Mouse (Mus musculus): ENCODE data around the gene 3110009E18Rik. TPM values are rescaled to one million over a fixed set of nuclear protein-coding genes. Genes with fewer than 3 reads are reported as not detected.

Gene 3110009E18Rik
- total RNA-seq, 2 experiments from 2014 or later = 12.5 to 14.2 TPM

DNA sequence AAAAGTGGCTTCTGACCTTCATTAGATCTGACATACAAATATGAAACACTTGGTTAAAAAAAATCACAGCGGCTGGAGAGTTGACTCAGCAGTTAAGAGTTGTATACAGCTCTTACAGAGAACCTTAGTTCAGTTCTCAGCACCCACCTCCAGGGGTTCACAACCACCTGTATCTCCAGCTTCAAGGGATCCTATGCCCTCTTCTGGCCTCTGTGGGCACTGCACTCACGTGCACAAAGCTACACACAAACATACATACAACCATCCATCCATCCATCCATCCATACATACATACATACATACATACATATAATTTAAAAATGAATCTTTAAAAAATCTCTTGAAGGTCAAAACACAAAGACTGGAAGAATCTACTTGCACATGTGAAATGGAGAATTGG is 69.3 kb downstream of the 3110009E18Rik start:
- no peak for DNase-seq (ENCODE audit: low spot score in 2 of 2)

GRCm38 (mm10) chr1:120190946-120191345 is 70.0 kb downstream of the 3110009E18Rik start:
- DNase-seq (ENCODE audit: low spot score in 2 of 2) = no peak

- no peak for DNase-seq (ENCODE audit: low spot score in 2 of 2)
These were observed 71.3 kb downstream of the 3110009E18Rik start for GRCm38 (mm10) chr1:120192321-120192720.

GRCm38 (mm10) chr1:120193586-120193985 is 72.6 kb downstream of the 3110009E18Rik start:
- no peak for DNase-seq (ENCODE audit: low spot score in 2 of 2)

- no peak for DNase-seq (ENCODE audit: low spot score in 2 of 2)
These were observed 75.0 kb downstream of the 3110009E18Rik start for GRCm38 (mm10) chr1:120195947-120196346.

DNA sequence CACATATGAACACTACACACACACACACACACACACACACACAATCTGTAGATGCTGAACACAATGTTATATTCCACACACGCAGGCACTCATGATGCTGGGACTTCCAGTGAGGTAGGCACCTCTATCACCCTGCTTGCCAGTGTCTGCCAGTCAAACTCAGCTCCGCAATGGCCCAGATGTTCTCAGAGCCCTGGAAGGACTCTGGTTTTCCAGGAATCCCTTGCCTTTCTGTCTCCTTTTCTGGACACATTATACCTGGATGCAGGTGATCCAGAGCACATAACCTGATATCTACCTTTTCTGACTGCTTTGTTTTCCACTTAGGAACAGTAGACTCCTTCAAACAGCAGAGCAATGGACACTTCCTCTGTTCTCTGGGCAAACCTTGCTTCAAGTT is 75.7 kb downstream of the 3110009E18Rik start:
- no peak for DNase-seq (ENCODE audit: low spot score in 2 of 2)

DNA sequence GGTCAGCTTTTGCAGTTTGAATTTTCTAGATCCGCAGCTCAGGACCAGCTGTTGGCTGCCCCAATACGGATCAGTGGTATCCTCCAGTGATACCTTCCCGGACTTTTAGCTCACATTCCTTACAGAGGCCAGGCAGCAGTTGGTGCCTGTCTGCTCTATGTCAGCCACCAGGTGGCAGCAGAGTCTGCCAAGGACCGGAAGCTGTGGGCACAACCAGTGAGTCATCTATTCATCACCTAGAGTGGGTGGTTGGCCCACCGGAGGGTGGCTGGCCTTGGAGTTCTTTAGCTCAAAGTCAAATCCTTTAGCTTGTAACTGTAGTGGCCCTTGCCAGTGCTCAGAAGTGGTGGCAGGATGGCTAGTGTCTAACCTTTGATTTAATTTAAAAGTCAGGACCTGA is 76.2 kb downstream of the 3110009E18Rik start:
- peak; percentile 53 to 76 for DNase-seq (ENCODE audit: low spot score in 2 of 2)

DNA sequence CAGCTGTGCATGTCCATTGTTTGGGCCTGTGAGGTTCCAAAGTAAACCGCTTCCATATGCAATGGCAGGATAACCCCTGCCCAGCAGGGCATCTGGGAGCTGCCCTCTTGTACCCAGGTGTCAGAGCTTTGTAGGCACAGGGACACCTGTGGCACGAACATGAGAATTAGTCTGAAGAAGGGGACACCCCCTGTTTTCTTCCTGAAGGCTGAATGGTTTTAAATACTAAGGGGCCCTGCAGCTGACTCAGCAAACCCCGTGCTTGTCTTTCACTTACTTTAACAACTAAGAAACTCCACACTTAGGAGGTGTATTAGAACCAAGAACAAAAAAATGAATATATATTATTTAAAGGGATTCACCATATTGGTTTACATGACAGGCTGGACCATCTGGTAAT is 77.2 kb downstream of the 3110009E18Rik start:
- DNase-seq (ENCODE audit: low spot score in 2 of 2) = no peak

- no peak for DNase-seq (ENCODE audit: low spot score in 2 of 2)
These were observed 78.0 kb downstream of the 3110009E18Rik start for GRCm38 (mm10) chr1:120198942-120199341.

GRCm38 (mm10) chr1:120202542-120202941 is 81.6 kb downstream of the 3110009E18Rik start:
- DNase-seq (ENCODE audit: low spot score in 2 of 2) = no peak

GRCm38 (mm10) chr1:120203836-120204235 is 82.8 kb downstream of the 3110009E18Rik start:
- no peak for DNase-seq (ENCODE audit: low spot score in 2 of 2)

GRCm38 (mm10) chr1:120204834-120205233 is 83.8 kb downstream of the 3110009E18Rik start:
- no peak for DNase-seq (ENCODE audit: low spot score in 2 of 2)

DNA sequence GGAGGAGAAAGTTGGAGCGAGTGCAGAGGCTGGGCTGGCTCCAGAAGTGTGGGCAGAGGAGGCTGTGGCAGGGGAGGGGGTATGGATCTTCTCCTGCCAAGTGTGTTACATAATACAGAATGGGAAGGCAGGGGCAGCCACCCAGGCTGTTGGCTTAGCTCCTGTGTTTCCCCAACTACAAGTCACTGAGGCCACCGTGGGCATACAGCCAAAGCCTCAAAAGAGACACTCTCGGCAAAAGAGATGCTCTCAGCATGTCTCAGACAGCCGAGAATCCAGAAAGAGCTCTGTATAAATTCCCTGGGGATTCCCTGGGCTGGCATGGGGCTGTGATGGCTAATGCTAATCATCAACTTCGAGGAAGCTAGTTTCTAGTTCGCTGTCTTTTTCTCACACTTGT is 86.6 kb downstream of the 3110009E18Rik start:
- no peak for DNase-seq (ENCODE audit: low spot score in 2 of 2)

GRCm38 (mm10) chr1:120208502-120209230 is 87.7 kb downstream of the 3110009E18Rik start:
- no peak for DNase-seq (ENCODE audit: low spot score in 2 of 2)

DNA sequence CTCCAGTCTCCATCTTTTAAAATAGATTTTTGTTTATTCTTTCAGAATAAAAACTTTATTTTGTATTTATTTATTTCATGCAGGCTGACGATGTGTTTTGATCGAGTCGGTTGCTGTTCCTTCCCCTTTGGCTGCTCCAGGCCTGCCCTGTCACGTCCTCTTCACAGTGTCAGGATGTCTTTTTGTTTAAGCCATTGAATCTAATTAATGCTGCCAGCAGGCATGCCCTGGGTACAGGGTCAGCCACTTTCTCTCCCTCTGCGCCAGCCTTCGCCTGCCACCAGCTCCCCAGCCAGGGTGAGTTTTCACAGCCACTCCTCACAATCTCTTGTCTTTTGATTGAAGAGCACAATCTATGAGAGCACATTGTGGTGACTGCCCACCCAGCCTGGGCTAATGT is 99.9 kb downstream of the 3110009E18Rik start:
- DNase-seq (ENCODE audit: low spot score in 2 of 2) = no peak

GRCm38 (mm10) chr1:120221285-120221684 is 100.3 kb downstream of the 3110009E18Rik start:
- DNase-seq (ENCODE audit: low spot score in 2 of 2) = no peak

DNA sequence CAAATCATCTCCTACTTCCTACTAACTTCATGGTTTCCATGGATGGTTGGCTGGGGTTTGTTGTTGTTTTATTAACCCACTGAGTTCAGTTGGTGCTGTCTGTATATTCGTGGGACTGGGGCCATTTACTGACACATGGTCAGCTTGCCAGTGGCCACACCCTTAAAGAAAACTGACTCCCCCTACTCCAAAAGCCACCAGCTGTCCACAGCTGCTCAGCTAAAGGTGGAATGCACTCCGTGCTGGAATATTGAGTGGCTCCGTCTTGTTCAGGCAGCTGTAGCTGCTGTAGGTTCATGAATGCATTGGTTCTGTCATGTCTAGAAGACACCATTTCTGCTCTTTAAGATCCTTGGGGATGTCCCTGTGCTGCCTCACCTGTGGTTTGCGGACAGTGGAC is 102.6 kb downstream of the 3110009E18Rik start:
- no peak for DNase-seq (ENCODE audit: low spot score in 2 of 2)

- no peak for DNase-seq (ENCODE audit: low spot score in 2 of 2)
These were observed 108.9 kb downstream of the 3110009E18Rik start for GRCm38 (mm10) chr1:120229723-120230471.

DNA sequence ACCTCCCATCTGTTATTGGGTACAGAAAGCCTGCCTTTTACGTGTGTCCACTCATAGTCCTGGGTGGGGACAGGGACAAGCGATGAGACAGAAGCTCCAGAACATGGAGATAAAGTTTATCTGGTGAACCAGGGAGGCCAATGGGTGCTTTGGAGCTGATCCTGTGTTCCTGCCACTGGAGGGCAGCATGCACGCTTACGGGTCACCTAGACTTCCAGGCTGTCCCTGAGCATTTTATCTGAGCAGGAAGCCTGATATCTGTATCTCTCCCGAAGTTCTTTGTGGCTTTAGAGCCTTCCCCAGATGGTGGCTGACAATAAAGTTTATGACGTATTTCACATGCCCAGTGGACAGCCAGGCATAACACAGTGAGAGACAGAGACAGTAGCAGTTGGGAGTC is 110.3 kb downstream of the 3110009E18Rik start:
- no peak for DNase-seq (ENCODE audit: low spot score in 2 of 2)

DNA sequence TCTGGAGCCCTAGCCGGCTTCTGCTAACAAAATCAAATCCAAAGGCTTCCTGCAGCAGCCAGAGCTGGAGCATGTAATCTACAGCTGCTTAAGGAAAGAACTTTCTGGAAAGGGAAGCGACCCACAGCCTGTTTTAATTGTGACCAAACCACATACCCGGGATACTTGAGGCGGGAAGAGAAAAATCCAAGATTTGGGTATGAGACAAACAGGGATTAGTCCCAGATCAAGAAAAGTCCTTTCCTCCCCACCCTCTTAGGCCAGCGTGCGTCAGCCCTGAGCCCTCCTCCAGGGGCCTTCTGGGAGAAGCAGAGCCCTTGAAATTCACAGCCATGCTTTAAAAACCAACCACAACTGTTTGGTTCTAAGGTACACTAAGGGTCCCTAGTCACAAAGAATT is 111.2 kb downstream of the 3110009E18Rik start:
- DNase-seq (ENCODE audit: low spot score in 2 of 2) = no peak

- no peak for DNase-seq (ENCODE audit: low spot score in 2 of 2)
These were observed 114.7 kb downstream of the 3110009E18Rik start for GRCm38 (mm10) chr1:120235631-120236215.

DNA sequence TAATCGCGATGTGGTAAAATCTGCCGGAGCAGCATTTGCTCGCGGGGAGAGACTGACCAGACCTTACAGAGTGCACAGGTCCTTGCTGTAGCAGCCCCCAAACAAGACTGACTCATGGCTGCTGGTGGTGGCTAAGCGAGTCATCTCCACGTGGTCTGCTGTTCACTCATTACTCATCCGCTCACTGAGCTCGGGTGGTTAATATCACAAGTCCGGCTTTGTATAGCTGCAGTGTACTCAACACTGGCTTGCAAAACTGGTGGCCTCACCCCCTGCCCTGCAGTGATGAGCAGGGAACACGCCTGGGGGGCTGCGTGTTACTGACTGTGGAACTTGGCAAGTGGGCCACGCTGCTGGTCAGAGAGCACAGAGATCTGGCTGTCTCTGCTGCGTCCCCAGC is 115.4 kb downstream of the 3110009E18Rik start:
- DNase-seq (ENCODE audit: low spot score in 2 of 2) = no peak
